Mouse (Mus musculus) hindbrain, embryonic 12.5 days (tissue): Measurements from ENCODE around the gene Tnip1. TPM values are rescaled to one million over a fixed set of nuclear protein-coding genes. Genes with fewer than 3 reads are reported as not detected.
"Not testable (repeated sequence)": the region's sequence is repeated elsewhere in the genome, so short reads cannot be mapped to it uniquely, and the experiment has no call there.

Experiments
- ATAC-seq: fragments of 200-750 bp; cut with Nextera tagmentation; 2 replicates; pipeline ENCODE4 v1.8.0; 2017; ENCODE audit warnings: moderate TSS enrichment; ENCODE audit not compliant: low FRiP score
- H3K27ac ChIP-seq: fragments of 300-500 bp; sonication (generic); 2 replicates; pipeline ENCODE4 v1.5.1; 2016; ENCODE audit warnings: mild to moderate bottlenecking
- H3K27me3 ChIP-seq: fragments of 300-500 bp; sonication (generic); 2 replicates; pipeline ENCODE4 v1.6.1; 2016; ENCODE audit warnings: mild to moderate bottlenecking
- H3K36me3 ChIP-seq: fragments of 300-500 bp; sonication (generic); 2 replicates; pipeline ENCODE4 v1.6.1; 2016; ENCODE audit warnings: mild to moderate bottlenecking
- H3K4me1 ChIP-seq: fragments of 300-500 bp; sonication (generic); 2 replicates; pipeline ENCODE4 v1.6.1; 2016
- H3K4me2 ChIP-seq: fragments of 300-500 bp; sonication (generic); replicated peaks from 2 replicates; pipeline ENCODE4 v1.6.1; 2016; ENCODE audit warnings: mild to moderate bottlenecking
- H3K4me3 ChIP-seq: fragments of 300-500 bp; sonication (generic); 2 replicates; pipeline ENCODE4 v1.5.1; 2016; ENCODE audit warnings: mild to moderate bottlenecking
- H3K9ac ChIP-seq: fragments of 300-500 bp; sonication (generic); 2 replicates; pipeline ENCODE4 v1.6.1; 2016; ENCODE audit warnings: mild to moderate bottlenecking, moderate library complexity
- H3K9me3 ChIP-seq: fragments of 300-500 bp; sonication (generic); replicated peaks from 2 replicates; pipeline ENCODE4 v1.6.1; 2016; ENCODE audit warnings: mild to moderate bottlenecking
- WGBS: fragments of 180-500 bp; shearing (Covaris S2); methylation state at CpG from one replicate; pipeline ENCODE4 v1.1.7; 2016; 5-methylcytosine and 5-hydroxymethylcytosine counted together
- polyA plus RNA-seq: library from polyadenylated mRNA; unstranded; fragments of >200 nt; fragmentation: Nextera tagmentation; extraction: Ambion mirVana; gene quantifications from 2 replicates; pipeline ENCODE4 v1.2.1, GENCODE M21; 2016

Gene Tnip1
- polyA plus RNA-seq, 1 experiment from 2014 or later, result 19.0 TPM

DNA sequence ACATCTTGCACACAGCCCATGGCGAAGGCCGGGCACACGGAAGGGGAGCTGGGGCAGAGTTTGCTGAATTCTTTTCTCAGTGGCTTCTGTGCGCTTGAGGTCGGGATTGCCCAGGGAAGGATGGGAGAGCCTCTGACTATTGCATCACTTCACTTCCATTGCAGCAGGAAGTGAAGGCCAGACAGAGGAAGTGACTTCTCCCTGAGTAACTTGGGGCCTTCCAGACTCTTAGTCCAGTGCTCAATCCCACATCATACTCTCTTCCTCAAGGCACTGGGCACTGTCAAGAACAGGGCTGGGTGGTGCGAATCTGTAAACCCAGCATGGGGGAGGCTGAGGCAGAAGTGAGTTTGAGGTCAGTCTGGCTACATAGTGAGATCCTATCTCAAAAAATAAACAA is 2.5 kb upstream of the Tnip1 start:
- Histone ChIP-seq H3K4me3 (no peak overlapping the region), H3K9ac (no peak overlapping the region), H3K27ac (no peak overlapping the region), H3K27me3 (no peaks in the 10 kb centered on the region), H3K36me3 (no peaks in the 10 kb centered on the region), H3K4me2 (no peak overlapping the region), H3K9me3 (no peaks in the 10 kb centered on the region), H3K4me1 (no peaks in the 10 kb centered on the region)
- no peak for ATAC-seq
- WGBS, result 79% methylated on average over 6 of the region's 6 CpGs

DNA sequence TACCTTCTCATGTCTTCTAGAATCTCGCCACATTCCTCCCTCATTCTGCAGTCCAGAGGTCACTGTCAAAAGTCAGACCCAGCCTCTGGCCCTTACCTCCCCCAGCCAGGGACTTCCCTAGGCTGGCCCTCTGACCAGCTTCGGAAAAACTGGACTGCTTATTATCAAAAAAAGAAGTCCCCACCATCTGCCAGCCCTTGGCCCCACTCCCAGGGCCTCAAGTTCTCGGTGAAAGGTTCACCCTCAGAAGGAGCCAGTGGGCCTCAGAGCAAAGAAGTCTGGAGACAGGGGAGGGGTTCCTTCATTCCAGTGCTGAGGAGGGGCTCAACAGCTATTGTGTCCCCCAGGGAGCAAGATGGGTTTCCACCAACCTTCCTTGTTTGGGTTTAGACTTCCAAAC is 796 bp downstream of the Tnip1 start:
- H3K27ac ChIP-seq, result no peak overlapping the region
- no peak overlapping the region for H3K4me2 ChIP-seq
- H3K4me1 ChIP-seq, result no peaks in the 10 kb centered on the region
- WGBS, result 69% methylated on average over 3 of the region's 3 CpGs
- H3K4me3 ChIP-seq, result no peak overlapping the region
- H3K9me3 ChIP-seq, result no peaks in the 10 kb centered on the region
- no peak for ATAC-seq
- no peaks in the 10 kb centered on the region for H3K36me3 ChIP-seq
- H3K27me3 ChIP-seq, result no peaks in the 10 kb centered on the region
- no peak overlapping the region for H3K9ac ChIP-seq

- Histone ChIP-seq H3K36me3 (no peaks in the 10 kb centered on the region), H3K9ac (no peak overlapping the region), H3K27ac (no peak overlapping the region), H3K9me3 (no peaks in the 10 kb centered on the region), H3K4me1 (no peaks in the 10 kb centered on the region), H3K27me3 (no peaks in the 10 kb centered on the region), H3K4me3 (no peak overlapping the region), H3K4me2 (no peak overlapping the region)
- no peak for ATAC-seq
- 74% methylated on average over 6 of the region's 6 CpGs for WGBS
Observed at GRCm38 (mm10) chr11:54961164-54961850, 1.4 kb downstream of the Tnip1 start.

GRCm38 (mm10) chr11:54960251-54960650 is 2.5 kb downstream of the Tnip1 start:
- no peaks in the 10 kb centered on the region for H3K36me3 ChIP-seq
- H3K9me3 ChIP-seq, result no peaks in the 10 kb centered on the region
- H3K27ac ChIP-seq, result no peak overlapping the region
- H3K4me1 ChIP-seq, result no peaks in the 10 kb centered on the region
- no peak for ATAC-seq
- H3K4me3 ChIP-seq, result no peak overlapping the region
- H3K27me3 ChIP-seq, result no peaks in the 10 kb centered on the region
- no peak overlapping the region for H3K9ac ChIP-seq
- no peak overlapping the region for H3K4me2 ChIP-seq
- WGBS, result 85% methylated on average over 6 of the region's 6 CpGs

DNA sequence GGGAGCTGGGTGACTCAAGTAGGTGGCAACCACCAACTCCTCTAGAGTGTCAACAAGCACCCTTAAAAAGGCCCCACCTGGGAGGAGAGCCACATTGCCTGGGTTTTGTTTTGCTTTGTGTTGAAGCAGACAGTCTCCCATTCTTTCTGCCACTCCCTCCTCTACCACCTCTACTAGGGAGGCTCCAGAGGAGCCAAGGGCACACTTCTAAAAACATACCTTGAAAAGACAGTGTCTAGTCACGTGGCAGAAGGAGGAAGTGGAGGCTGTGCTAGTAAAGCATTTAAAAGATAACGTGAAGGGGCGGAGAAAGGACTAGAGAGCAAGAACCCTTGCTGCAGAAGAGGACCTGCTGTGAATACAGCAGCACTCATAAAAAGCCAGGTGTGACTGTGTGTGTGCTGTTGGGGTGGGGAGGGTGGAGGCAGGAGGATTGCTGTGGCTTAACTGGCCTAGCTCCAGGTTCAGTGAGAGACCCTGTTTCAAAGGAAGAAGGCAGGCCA is 4.1 kb downstream of the Tnip1 start:
- Histone ChIP-seq H3K27ac (no peak overlapping the region), H3K9me3 (no peaks in the 10 kb centered on the region), H3K9ac (no peak overlapping the region), H3K4me2 (no peak overlapping the region), H3K27me3 (no peaks in the 10 kb centered on the region), H3K4me1 (peaks cover 11% of the 10 kb centered on the region), H3K4me3 (no peak overlapping the region), H3K36me3 (no peaks in the 10 kb centered on the region)
- ATAC-seq, result no peak
- WGBS, result 63% methylated on average over 3 of the region's 3 CpGs

GRCm38 (mm10) chr11:54957708-54958107 is 5.0 kb downstream of the Tnip1 start:
- not testable (repeated sequence) for H3K27ac ChIP-seq, H3K4me2 ChIP-seq, H3K9me3 ChIP-seq, H3K27me3 ChIP-seq, H3K36me3 ChIP-seq, ATAC-seq, H3K4me3 ChIP-seq, H3K9ac ChIP-seq
- peaks cover 16% of the 10 kb centered on the region for H3K4me1 ChIP-seq
- WGBS, result 90% methylated on average over 3 of the region's 3 CpGs

DNA sequence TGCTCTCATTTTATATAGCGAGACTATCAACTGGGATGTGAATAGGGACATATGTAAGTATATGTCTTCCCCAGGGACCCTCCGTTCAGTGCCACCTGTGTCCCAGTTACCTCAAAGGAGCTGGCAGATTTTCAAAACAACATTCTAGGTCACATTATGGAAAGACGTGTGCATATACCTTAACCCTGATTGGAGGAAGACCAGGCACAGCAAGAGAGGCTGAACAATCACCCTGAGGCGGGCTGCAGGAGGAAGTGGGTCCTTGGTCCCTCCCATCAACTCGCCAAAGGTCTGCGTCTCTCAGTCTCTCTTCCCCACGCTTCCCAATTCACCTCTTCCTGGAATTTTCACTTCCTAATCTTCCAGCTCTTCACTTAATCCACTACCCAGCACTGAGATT is 5.8 kb downstream of the Tnip1 start:
- Histone ChIP-seq H3K27me3 (no peaks in the 10 kb centered on the region), H3K27ac (no peak overlapping the region), H3K4me2 (no peak overlapping the region), H3K4me1 (peaks cover 20% of the 10 kb centered on the region), H3K9me3 (no peaks in the 10 kb centered on the region), H3K36me3 (no peaks in the 10 kb centered on the region), H3K9ac (no peak overlapping the region), H3K4me3 (no peak overlapping the region)
- ATAC-seq, result no peak
- WGBS, result 68% methylated on average over 7 of the region's 7 CpGs

DNA sequence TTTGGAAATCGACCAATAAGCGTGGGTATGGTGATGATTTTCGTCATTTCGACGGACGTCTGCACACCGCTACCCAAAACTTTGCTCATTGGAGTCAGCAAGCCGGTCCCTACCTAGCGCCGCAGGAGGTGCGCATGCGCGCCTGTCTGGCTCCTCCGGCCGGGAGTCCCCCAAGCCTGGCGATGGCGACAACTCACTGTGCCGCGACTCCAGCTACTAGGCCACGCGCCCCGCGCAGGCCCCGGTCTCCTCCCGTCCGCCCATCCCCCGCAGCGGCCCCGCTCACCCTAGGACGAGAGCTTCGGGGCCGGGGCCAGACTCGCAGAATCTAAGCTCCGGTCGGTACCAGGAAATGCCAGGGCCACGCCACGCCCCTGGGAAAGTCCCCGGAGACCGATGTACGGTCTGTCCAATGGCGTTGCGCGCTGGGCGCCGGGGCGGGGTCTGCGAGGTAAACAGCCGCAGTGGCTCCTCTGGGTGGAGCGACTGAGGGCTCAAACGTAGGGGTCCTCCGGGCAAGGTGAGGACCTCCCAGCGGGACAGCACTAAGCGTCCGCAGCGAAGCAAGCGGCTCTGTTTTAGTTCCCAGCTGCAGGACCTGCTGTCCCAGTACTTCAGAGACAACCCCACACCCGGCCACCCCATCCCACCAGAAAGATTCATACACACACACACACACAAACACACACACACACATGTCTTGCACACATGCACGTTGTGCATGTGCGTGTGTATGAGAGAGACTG is 6.8 kb downstream of the Tnip1 start:
- H3K27me3 ChIP-seq, result no peaks in the 10 kb centered on the region
- WGBS, result 1% methylated on average over 59 of the region's 59 CpGs
- H3K9me3 ChIP-seq, result no peaks in the 10 kb centered on the region
- peaks cover 20% of the 10 kb centered on the region for H3K4me1 ChIP-seq
- H3K27ac ChIP-seq, result peak overlapping the region; percentile 89
- no peaks in the 10 kb centered on the region for H3K36me3 ChIP-seq
- ATAC-seq, result peak; percentile 98
- peak overlapping the region; percentile 51 for H3K4me2 ChIP-seq
- peak overlapping the region; percentile 85 for H3K9ac ChIP-seq
- H3K4me3 ChIP-seq, result peak overlapping the region; percentile 78

DNA sequence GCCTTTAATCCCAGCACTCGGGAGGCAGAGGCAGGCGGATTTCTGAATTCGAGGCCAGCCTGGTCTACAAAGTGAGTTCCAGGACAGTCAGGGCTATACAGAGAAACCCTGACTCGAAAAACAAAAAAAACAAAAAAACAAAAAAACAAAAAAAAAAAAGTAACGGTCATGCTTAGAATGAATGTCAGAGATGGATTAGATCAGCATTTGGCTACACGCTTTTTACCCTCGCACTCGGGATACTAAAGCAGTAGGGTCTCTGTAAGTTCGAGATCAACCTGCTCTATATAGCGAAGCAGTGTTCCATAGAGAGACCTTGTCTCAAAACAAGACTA is 7.3 kb downstream of the Tnip1 start:
- not testable (repeated sequence) for H3K36me3 ChIP-seq, H3K9me3 ChIP-seq, ATAC-seq, H3K27ac ChIP-seq, H3K27me3 ChIP-seq
- WGBS, result 42% methylated on average over 10 of the region's 10 CpGs
- H3K4me1 ChIP-seq, result peaks cover 20% of the 10 kb centered on the region
- H3K9ac ChIP-seq, result peak overlapping the region; percentile 85
- H3K4me2 ChIP-seq, result peak overlapping the region; percentile 51
- H3K4me3 ChIP-seq, result peak overlapping the region; percentile 78

DNA sequence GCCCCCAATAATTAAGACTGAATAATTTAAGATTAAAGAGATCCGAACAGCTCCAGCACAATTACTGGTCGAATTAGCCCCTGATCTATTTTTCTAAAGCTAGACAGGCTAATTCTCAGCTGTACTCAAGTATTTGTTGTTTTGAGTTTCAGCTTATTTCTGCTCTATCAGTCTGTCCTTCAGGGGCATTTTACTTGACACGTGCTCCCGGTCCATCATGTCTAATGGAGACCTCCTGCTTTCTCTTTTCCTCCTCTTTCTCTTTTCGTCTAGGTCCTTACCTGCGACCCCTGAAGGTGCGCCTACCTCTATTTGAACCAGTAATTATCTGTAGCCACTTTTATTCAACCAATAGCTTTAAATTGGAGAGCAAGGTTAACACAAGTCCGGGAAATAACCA is 8.0 kb downstream of the Tnip1 start:
- Histone ChIP-seq H3K27ac (no peak overlapping the region), H3K4me3 (no peak overlapping the region), H3K9ac (no peak overlapping the region), H3K27me3 (no peaks in the 10 kb centered on the region), H3K9me3 (no peaks in the 10 kb centered on the region), H3K36me3 (no peaks in the 10 kb centered on the region), H3K4me1 (peaks cover 20% of the 10 kb centered on the region), H3K4me2 (0 out of 2 replicates have a peak overlapping the region, but pooled peaks have one; percentile 2)
- no peak for ATAC-seq
- WGBS, result 84% methylated on average over 8 of the region's 8 CpGs

DNA sequence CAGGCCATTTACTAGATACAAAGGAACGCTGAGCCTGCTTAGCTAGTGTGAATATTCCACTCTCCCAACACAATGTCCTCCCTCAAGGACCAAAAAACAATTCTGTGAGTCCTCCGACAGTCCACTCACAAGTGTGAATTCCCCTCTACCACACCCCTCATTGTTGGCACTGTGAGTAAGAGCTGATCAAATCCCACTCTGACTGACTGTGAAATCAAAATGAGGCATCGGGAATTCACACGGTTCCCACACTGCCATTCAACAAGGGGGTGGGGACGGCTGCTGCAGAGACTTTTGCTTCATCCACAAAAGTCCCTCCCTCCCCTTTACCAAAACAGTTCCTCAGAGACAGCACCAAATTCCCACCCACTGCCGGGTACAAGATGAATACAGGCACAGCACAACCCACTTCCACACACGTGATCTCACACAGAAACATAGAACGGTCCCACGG is 8.7 kb downstream of the Tnip1 start:
- Histone ChIP-seq H3K9ac (peak overlapping the region; percentile 39), H3K4me2 (0 out of 2 replicates have a peak overlapping the region, but pooled peaks have one; percentile 2)

DNA sequence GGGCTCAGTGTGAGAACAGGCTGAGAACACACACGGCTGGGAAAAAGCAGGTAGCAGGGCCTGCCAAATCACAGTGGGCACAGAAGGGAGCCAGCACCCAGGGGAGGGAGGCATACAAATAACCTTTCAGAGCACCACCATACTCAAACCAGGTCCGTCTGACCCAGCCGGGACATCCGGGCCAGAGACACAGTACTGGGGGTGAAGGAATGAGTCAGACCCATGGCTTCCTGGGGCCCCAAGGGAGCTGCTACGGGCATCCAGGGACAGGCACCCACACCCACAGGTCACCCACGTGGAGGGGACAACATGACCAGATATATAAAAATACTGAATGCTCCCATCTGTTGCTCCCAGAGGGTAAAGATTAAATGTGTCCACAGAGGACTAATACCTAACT is 10.1 kb downstream of the Tnip1 start:
- H3K4me2 ChIP-seq, result no peak overlapping the region
- WGBS, result 81% methylated on average over 6 of the region's 6 CpGs
- H3K9me3 ChIP-seq, result no peaks in the 10 kb centered on the region
- H3K36me3 ChIP-seq, result no peaks in the 10 kb centered on the region
- H3K4me1 ChIP-seq, result peaks cover 20% of the 10 kb centered on the region
- no peak overlapping the region for H3K27ac ChIP-seq
- ATAC-seq, result no peak
- no peak overlapping the region for H3K4me3 ChIP-seq
- no peak overlapping the region for H3K9ac ChIP-seq
- H3K27me3 ChIP-seq, result no peaks in the 10 kb centered on the region

More for the DNA sequence above, 8.7 kb downstream of the Tnip1 start:
- WGBS, result 28% methylated on average over 9 of the region's 9 CpGs
- Histone ChIP-seq H3K27me3 (no peaks in the 10 kb centered on the region), H3K36me3 (no peaks in the 10 kb centered on the region), H3K4me3 (no peak overlapping the region), H3K4me1 (peaks cover 20% of the 10 kb centered on the region), H3K9me3 (no peaks in the 10 kb centered on the region), H3K27ac (no peak overlapping the region)
- no peak for ATAC-seq

GRCm38 (mm10) chr11:54950684-54951083 is 12.0 kb downstream of the Tnip1 start:
- no peaks in the 10 kb centered on the region for H3K9me3 ChIP-seq
- no peak overlapping the region for H3K4me2 ChIP-seq
- H3K4me1 ChIP-seq, result peaks cover 20% of the 10 kb centered on the region
- no peak for ATAC-seq
- no peak overlapping the region for H3K27ac ChIP-seq
- WGBS, result 84% methylated on average over 6 of the region's 6 CpGs
- H3K9ac ChIP-seq, result no peak overlapping the region
- no peaks in the 10 kb centered on the region for H3K27me3 ChIP-seq
- H3K4me3 ChIP-seq, result no peak overlapping the region
- H3K36me3 ChIP-seq, result no peaks in the 10 kb centered on the region
